Mouse (Mus musculus) brain, embryonic 14.5 days (tissue): ENCODE measurements around the gene Napa. TPM values are rescaled to one million over a fixed set of nuclear protein-coding genes. Genes with fewer than 3 reads are reported as not detected.

Experiments
- DNase-seq: peaks from one replicate; pipeline ENCODE4 v3.0.0-alpha.2; 2011; ENCODE audit warnings: low read depth
- CTCF ChIP-seq: fragments of 200-500 bp; IDR thresholded peaks from 2 replicates; pipeline ENCODE4 v1.5.1; 2012; ENCODE audit warnings: inconsistent platforms, mild to moderate bottlenecking, moderate library complexity, borderline replicate concordance; ENCODE audit not compliant: insufficient read depth, insufficient read length; ENCODE audit errors: extremely low read depth
- POLR2A ChIP-seq: fragments of 200-500 bp; IDR thresholded peaks from 2 replicates; pipeline ENCODE4 v1.6.1; 2012; ENCODE audit warnings: mild to moderate bottlenecking, inconsistent platforms, borderline replicate concordance; ENCODE audit not compliant: poor library complexity, insufficient read depth, insufficient read length, severe bottlenecking; ENCODE audit errors: extremely low read depth
- polyA plus RNA-seq: library from polyadenylated mRNA; depleted of rRNA; stranded (reverse); fragments of >200 nt; gene quantifications from 2 replicates; pipeline ENCODE4 v1.2.3, GENCODE M21; 2012

Napa gene
- polyA plus RNA-seq, 1 experiment: 192 TPM

- TF ChIP-seq CTCF: no peak
- TF ChIP-seq POLR2A: no peak
- peak; percentile 89 for DNase-seq
These were observed 36.7 kb downstream of the Napa start for GRCm38 (mm10) chr7:16134951-16135392.

DNA sequence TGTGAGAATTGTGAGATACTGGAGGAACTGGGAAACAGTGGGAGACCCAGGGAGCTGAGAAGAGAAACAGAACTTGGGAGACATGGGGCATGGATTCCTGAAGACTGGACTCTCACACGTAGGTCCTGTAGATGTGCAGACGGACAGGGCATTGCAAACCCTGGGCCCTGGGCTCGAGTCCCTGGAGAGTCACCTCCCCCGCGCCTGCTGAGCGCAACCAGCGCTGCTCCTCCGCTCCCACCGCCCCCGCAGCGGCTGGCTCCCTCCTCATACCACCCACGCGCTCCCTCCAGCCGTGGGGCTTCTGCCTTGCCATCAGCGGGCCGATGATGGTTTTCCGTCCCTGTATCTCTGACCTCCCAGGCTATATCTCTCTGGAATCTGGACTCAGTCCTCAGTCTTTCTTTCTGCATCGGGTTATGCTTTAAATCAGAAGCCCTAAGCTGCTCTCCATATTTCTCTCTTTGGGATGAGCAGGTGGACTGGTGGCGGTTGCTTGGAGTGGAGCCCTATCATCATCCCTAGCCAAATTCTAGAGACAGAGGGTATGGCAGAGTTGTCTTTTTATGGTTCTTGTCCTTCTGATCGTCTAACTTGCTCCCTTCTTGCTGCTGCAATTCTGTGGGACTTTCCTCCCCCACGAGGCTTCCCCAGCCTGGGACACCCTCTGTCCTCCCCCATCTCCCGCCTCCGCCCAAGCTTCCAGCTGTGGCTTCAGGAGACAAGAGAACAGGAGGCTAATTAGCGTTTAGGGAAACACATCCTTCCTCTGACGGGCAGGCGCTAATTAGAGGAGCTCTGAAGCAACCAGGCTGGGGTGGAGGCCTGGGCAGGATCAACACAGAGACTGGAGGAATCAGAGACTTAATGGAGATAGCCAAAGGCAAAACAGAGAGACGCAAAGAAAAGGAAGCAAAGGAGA is 48.5 kb downstream of the Napa start:
- TF ChIP-seq CTCF: no peak
- no peak for TF ChIP-seq POLR2A
- peak; percentile 86 for DNase-seq

GRCm38 (mm10) chr7:16147643-16148042 is 49.4 kb downstream of the Napa start:
- no peak for TF ChIP-seq CTCF
- no peak for TF ChIP-seq POLR2A
- peak; percentile 24 for DNase-seq

- peak; percentile 66 for DNase-seq
These were observed 51.0 kb downstream of the Napa start for GRCm38 (mm10) chr7:16149241-16149640.

DNA sequence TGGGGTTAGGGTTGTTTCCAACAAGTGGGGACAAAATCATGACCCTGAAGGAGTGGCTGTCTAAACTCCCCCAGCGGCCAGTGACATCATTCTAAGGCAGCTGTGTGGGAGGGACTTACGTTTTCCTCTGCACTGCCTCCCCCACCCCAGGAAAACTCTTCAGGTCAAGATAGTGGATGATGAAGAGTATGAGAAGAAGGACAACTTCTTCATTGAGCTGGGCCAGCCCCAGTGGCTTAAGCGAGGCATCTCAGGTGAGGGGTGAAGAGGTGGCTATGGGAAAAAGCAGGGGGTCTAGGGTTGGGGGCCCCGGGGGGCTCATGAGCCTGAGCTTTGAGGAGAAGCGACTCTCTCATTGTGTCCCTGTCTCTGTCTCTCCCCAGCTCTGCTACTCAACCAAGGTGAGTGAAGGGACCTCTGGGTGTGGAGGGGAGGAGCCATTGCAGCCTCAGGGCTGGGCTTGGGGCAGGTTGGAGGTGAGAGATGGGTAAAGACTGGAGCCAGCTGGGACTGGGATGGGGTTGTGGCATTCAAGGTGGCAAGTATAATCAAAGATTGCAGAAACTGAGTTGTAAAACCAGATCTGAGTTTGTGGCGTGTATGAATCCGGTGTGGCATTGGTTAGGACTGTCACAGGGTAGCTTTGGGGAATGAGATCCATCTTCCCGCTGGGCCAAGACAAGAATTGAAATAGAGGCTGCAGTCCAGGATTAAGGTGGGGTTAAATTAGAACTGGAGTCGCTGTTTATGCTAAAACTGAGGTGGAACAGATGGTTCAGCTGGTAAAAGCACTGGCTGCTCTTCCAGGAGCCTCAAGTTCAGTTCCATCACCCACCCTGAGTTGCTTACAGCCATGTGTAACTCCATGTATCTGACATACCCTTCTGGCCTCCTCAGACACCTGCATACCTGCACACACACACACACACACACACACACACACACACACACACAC is 52.2 kb downstream of the Napa start:
- no peak for DNase-seq
- no peak for TF ChIP-seq CTCF
- no peak for TF ChIP-seq POLR2A

More at GRCm38 (mm10) chr7:16149241-16149640, 51.0 kb downstream of the Napa start:
- TF ChIP-seq CTCF (no peak), POLR2A (no peak)

GRCm38 (mm10) chr7:16153522-16153921 is 55.3 kb downstream of the Napa start:
- TF ChIP-seq POLR2A (no peak), CTCF (peak; percentile 87)
- DNase-seq: peak; percentile 87

GRCm38 (mm10) chr7:16155132-16155872 is 57.0 kb downstream of the Napa start:
- DNase-seq: peak; percentile 65
- no peak for TF ChIP-seq CTCF
- no peak for TF ChIP-seq POLR2A

DNA sequence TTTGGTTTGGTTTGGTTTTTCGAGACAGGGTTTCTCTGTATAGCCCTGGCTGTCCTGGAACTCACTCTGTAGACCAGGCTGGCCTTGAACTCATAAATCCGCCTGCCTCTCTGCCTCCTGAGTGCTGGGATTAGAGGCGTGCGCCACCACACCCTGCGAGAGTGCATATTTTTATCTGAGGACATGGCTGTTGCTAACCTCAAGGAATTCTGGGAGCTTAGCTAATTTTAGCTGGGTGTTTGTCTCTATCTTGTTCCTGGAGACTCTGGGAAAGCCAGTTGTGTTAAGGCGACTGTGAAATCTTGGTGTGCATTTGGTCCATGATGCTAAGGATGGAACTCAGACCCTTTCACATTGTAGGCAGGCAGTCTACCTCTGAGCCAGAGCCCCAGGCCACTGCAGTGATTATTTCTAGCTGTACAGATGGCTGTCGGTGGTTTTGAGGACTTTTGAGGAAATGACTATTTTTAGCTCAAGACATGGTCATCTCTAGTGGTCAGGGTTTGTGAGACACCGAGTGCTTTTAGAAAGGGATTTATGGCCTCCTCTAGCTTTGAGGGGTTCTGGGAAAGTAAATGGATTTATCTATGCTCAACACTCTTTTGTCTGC is 58.0 kb downstream of the Napa start:
- no peak for DNase-seq
- TF ChIP-seq POLR2A (no peak), CTCF (no peak)

DNA sequence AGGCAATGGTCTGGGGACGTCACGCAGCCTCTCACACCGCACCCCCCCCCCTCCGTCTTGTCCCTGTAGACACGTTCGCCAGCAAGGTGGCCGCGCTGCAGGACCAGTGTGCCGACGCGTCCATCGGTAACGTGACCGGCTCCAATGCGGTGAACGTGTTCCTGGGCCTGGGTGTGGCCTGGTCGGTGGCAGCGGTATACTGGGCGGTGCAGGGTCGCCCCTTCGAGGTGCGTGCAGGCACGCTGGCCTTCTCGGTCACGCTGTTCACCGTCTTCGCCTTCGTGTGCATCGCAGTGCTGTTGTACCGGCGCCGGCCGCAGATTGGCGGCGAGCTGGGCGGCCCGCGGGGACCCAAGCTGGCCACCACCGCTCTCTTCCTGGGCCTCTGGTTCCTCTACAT is 60.5 kb downstream of the Napa start:
- no peak for TF ChIP-seq CTCF
- TF ChIP-seq POLR2A: no peak
- DNase-seq: no peak

GRCm38 (mm10) chr7:16160702-16161101 is 62.4 kb downstream of the Napa start:
- DNase-seq: no peak
- TF ChIP-seq POLR2A (no peak), CTCF (no peak)
